Mouse (Mus musculus): Measurements from ENCODE around the gene Plekho1.
A peak's percentile ranks its signal among the peaks of the same experiment; 100 is the strongest.

The Plekho1 gene

DNA sequence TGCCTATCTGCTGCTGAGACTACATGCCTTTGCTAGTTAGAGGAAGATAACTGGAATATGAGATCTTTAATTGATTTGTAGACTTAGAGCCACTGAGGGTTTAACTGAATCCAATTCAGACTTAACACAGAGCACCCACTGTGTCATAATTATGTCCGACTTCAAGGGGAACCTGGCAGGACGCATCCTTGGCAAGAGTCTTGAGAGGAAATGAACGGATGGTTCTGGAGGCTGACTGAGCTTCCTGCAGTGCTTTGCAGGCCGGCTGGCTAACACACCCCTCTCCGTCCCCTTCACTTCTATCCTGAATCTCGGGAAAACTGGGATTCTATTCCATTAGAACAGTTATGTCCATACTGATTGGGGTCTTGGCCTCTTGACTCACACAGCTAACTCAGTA is 12.7 kb upstream of the Plekho1 start:
- DNase-seq (ENCODE audit: low spot score) = no peak

DNA sequence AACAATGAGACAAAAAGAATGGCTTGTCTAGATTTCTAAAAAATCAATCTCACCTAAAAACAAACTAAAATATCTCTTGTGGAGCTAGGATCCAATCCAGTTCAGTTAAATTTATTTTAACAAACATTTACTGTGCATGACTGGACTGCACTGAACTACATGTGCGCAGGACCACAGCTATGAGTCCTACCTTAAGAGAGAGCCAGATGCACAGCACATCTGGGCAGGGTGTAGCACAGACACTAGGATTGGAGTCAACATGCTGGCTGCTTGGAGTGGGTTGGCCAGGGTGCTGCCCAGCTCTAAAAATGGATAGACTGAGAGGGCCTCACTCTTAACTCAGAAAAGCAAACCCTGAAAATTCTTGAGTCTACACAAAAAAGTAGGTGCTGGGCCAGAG is 5.8 kb upstream of the Plekho1 start:
- DNase-seq (ENCODE audit: low spot score) = no peak

DNA sequence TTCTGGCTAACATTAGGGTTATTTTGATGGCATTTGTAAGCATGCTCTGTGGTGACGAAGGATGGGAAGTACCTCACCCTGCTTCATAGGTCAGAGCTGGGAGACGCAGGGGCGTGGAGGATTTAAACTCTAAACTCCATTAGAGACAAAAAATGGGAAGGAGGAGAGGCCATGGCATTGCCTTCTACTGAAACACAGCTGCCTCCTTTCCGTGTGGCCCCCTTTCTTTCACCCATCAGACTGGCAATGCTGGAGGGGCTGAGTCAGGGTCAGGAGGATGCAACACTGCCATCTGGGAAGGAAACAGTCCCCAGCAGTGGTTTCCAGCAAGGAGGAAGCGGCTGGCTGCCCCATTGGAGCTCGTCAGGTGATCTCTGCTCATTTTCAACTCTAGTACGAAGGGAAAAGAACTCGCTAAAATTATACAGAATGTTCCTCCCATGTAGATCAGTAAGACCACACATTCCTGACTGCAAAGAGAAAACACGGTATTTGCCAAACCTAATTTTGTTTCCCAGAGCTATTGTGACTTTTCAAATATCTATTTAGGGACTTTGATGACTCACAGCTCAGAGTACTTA is 5.2 kb upstream of the Plekho1 start:
- DNase-seq (ENCODE audit: low spot score) = no peak

DNA sequence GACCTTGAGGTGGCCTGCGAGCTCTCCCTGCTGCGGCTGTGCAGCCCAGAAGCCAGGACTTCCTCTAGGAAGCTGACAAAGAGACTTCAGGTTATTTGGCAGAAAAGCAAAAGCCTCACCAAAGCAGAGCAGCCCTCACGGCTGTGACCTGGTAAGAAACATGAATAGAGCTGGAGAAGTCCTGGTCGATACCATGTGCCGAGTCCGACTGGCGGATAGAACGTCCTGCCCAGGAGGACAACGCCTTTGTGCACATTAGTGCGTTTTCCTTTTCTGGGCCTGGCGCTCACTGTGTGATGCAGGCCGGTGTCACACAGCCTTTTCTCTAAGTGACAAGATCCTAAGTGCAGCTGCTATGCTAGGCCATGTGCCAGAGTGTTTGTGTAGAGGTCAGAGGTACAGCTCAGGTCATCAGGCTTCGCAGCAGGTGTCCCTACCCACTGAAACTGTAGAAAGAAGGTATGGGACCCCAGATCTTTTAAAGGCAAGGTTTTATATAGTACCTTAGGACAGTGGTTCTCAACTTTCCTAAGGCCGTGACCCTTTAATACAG is 4.4 kb upstream of the Plekho1 start:
- no peak for DNase-seq (ENCODE audit: low spot score)

DNA sequence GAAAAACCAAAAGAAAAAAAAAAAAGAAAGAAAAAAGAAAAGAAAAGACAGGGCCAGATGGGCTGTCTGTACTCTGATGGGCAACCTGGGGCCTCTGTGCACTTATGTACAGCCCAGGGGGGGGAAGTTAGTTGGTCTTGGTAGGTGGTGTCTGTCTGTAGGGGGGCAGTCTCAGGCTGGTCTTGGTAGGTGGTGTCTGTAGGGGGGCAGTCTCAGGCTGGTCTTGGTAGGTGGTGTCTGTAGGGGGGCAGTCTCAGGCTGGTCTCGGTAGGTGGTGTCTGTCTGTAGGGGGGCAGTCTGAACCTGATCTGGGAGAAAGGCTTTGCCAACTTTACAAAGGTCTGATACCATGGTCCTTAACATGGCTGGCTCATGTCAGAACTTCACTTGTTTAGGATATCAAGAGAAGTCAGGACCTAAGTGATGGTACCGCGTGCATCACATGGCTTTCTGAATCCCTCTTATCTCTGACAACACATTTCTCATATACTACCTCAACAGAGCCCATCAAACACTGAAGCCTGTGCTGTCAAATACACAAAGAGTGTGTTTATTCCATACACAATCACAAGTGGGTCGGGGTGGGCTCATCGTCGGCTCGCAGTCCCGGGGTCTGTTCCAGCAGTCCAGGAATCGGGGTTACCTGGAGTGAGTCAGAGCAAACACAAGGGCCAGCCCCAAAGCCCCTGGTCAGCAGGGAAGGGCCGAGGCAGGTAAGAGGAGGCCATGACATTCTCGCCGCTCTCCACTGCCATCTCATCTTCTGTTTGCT is 3.7 kb upstream of the Plekho1 start:
- DNase-seq (ENCODE audit: low spot score) = no peak

DNA sequence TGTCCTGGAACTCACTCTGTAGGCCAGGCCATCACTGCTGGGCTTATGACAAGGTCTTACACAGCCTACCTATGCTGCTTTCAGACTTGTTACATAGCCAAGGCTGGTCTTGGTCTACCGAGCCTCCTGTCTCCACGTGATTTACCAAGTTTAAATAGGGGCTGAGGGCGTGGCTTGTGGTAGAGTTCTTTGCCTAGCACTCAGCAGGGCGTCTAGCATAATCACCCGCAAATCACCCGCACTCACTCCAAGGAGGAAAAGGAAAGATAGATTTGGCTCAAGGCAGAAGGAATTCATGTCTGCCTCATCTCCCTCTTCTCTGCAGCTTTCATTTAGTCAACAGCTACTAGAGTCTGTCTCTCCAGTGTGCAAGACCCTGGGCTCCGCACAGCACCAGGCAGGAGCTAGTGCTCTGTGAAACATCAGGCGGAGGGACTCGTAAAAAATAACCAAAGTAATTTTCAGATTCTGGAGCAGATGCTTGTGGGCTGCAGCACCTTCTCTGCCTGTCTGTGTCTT is 1.5 kb upstream of the Plekho1 start:
- no peak for DNase-seq (ENCODE audit: low spot score)

DNA sequence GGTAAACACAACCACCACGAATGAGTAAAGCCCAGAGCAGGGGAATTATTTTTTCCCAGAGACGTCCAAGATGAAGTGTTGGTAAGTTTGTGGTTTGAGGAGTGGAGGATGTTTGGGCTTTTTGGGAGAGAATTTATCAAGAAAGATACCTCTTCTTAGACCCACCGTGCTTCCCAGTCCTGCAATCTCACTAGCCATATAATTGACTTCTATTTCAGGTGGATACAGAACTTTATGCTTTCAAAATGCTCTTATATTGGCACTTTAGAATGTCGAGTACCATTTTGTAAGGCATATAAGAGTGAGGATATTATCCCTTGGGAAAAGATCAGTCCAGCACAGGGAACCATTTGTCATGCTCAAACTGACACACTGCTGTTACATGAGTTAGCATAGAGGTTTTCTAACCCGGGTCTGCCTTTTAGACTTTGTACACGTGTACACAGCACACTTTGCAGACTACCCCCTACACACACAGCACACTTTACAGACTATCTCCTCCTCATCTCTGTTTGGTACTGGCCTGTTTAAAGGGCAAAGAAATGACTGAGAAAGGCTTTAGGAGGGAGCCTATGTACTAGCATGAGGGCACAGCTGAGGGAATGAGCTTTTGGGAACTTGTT is 761 bp upstream of the Plekho1 start:
- DNase-seq (ENCODE audit: low spot score) = no peak

DNA sequence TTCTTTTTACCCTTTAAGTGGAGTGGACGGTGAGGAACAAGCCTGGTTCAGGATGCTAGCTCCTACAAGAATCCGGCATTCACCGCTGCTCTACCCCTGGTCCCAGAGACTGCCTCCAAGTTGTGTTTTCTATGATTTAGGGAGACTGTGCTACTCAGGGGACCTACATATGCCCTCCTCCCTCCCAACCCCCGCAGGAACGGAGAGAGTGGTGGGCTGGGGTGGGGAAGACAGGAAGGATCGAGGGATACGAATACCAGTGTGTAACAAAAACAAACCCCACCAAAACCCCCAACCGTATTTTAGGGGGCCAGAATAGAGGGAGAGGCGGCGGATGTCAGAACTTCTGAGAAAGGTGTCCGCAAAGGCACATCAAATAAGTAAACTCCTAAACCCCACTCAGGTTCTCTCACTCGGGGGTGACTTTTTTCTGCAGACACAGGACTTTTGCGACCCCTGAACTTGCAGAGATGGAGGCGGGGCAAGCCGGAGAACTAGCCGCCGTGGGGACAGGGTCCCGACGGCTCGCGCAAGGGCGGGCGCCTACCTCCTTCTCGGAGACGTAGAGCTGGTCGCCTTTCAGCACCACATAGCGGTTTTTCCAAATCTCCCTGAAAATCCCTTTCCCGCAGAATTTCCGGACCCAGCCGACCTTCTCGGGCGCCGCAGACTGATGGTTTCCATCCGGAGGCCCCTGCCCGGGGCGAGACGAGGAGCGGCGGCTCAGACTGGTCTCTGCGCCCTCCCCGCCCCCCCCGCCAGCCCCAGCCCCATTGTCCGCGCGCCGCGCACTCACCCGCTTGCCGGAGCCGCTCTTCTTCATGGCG is 613 bp downstream of the Plekho1 start:
- peak; percentile 30 for DNase-seq (ENCODE audit: low spot score)

DNA sequence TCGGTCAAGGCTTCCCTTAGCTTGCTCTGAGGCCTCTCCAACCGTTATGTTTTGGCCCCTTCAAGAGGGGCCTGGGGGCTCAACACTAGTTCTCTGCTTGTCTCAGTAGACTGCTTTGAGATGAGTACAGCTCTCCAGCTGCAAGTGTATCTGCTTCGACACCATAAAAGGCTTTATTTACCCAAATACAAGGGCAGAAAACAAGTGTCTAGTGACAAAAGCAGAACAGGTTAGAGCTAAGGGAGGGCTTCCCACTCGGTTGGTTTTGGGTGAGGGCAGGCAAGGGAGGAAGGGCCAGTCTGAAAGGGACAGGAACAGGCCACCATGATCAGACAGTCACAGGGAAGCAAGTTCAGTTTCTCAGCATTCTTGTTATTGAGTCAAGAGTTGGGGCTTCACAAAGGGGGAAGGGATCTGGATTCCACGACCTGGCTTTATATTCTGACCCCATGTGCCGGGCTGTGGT is 1.4 kb downstream of the Plekho1 start:
- no peak for DNase-seq (ENCODE audit: low spot score)

DNA sequence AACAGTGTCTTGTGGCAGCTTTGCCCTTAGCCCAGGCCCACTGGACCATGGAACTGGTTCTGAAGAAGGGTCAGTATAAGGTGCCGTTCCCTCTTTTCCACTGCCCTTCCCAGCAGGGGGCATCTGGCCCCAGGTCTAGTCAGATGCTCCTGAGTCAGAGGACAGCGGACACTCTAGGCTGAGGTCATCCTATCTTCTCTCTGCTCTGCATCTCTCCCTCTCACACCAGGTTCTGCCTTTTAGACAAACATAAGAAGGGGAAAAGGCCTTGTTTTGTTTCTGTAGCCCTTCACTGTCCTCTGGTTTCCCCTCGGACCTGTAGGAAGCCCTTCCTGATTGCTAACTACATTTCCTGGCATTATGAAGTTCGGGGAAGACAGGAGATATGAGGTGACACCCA is 1.9 kb downstream of the Plekho1 start:
- DNase-seq (ENCODE audit: low spot score) = no peak

DNA sequence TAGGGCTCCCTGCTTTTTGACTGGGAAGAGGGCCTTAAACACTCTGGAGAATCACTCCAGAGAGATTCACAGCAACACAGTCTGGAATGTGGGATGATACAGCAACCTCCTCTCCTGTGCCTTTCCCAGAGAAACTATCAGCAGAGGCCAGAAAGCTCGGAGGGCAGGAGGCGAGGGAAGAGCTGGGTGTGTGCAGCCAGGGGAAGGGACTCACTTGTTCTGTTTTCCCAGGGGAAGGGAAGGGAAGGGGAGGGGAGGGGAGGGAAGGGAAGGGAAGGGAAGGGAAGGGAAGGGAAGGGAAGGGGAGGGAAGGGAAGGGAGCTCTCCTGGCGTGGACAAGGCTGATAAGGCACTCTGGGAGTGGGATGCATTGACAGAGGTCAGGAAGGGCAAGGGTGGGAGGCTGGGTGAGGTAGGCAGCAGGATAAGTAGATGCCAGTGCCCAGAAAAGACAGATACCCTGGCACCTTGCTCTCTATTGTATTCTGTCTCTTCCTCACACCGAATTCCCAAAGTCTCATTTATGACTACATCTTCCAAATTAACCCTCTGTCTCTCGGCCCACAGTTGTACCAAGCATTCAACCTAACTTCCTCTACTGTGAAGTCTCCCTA is 2.7 kb downstream of the Plekho1 start:
- no peak for DNase-seq (ENCODE audit: low spot score)

DNA sequence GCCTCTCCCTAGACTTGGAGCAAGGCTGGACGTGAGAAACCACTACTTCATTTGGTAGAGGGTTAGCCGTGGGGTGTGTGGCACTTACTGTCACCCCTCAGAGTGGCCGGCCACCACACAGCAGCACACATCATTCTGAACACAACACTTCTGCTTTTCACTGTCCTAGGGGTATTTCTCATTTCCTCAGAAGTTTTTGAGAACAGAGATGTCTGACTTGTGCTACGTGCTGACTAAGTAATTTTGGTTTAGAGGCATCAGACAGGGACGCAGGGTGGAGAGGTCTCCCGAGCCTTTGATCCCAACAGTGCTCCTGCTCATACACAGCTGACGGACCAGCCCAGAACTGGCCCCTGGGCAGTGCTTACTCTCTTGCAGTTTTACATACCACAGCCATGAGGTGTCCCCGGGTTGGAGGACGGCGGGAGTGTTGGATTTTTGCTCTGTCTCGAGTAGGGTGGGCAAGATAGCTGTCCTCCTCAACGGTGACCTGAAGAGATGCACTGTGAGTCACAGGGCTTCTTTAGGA is 5.3 kb downstream of the Plekho1 start:
- DNase-seq (ENCODE audit: low spot score) = no peak

DNA sequence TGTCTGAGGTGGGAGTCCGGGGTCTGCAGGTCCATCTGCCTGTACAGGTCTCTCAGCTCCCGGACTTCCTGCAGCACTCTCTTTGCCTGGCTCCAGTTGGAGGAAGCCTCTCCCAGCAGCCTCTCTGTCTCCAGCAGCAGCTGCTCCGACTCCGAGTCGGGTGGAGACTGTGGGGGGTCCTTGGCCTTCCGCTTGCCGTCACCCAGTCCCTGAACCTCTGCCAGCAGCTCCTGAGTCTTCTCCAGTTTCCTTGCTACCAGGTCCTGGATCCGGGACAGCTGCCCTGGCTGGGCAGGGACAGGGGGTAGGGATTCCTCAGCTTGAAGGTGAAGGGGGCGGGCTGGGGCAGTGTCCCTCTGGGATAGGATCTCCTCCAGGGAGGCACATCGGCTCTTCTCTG is 6.8 kb downstream of the Plekho1 start:
- no peak for DNase-seq (ENCODE audit: low spot score)

DNA sequence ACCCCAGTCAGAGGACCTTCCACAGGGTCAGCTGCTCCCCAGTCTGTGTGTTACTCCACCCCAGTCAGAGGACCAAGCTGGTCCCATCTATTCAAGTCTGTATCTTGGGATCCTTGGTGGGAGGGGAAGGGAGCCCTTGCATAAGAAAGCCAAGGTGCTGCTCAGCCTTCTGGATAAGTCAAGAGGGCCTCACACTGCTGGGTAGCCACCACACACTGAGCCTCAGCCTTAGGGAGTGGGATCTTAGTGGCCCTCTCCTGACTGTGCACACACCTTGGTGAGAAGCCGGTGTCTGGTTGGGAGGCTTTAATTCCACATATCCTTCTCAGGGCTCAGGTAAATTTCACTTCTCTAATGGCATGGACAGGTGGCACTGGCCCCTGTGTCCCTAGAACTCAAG is 7.7 kb downstream of the Plekho1 start:
- DNase-seq (ENCODE audit: low spot score) = no peak

DNA sequence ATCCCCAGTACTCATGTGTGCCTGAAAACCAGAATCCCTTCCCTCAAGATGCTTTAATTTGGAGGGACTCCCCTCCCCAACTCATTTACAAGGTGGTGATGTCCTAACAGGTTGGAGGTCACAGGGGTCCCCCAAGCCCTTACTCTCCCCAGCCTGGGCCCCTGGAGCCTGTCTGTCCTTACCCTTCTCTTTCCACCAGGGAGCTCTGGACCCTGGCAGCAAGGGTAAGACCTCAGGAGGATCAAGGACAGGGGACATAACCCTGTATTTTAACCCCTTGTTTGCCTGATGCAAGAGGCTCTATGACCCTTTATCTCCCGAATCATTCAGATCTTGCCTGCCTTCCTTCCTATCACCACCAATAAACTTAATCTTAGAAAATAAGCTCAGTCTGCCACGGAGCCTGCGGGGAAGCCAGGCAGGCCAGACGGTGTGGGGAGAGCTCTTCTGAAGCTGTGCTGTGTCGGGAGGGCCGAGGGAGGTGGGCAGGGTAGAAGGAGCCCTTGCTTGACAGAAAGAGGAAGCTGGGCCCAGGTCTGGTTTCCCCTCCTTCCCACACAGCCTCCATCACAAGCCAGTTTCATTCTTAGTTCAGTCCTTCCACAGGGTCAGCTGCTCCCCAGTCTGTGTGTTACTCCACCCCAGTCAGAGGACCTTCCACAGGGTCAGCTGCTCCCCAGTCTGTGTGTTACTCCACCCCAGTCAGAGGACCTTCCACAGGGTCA is 8.3 kb downstream of the Plekho1 start:
- no peak for DNase-seq (ENCODE audit: low spot score)

DNA sequence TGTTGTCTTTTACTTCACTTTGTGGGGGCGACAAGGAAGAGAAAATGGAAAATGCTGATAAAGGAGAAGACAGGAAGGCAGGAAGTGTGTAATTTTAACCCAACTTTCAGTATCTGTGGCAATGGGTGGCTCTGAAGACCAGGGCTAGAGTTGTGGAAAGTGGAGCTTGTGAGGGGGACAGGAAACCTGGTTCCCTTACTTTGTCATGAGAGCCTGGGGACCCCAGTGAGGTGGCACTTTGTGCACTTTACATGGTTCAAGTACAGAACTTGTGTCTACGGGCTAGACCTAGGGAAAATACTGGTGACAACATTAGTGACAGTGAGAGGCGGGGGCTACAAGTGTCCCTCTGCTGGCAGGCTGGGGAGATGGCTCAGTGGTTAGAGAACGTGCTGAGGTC is 8.8 kb downstream of the Plekho1 start:
- no peak for DNase-seq (ENCODE audit: low spot score)

DNA sequence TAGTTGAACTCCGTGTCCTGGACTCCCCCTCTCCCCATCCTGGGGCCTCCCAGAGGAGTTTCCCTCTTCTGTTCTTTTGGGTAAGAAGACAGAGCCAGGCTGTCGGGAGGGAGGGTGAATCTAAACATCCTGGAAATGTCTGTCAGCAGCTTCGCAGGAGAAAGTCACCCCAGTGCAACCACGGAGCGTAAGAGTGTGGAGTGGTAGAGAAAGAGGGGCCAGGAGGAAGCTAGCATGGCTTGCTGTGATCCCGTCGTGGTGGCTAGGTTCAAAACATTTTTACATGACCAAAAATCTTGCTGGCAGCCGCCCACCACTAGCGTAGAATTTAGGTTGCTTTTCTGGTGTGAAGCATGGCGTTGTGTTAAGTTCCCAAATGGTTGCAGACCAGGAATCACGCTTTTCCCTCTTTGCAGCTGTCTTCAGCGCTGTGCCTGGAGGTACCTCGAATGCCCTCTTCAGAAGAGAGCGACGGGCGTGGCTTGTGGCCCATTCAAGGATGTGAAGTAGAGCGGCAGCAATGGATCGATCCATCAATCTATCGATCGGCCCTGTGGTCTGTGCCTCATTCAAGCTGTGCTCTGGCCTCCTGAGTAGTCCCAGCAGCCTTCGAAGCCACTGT is 9.7 kb downstream of the Plekho1 start:
- no peak for DNase-seq (ENCODE audit: low spot score)

DNA sequence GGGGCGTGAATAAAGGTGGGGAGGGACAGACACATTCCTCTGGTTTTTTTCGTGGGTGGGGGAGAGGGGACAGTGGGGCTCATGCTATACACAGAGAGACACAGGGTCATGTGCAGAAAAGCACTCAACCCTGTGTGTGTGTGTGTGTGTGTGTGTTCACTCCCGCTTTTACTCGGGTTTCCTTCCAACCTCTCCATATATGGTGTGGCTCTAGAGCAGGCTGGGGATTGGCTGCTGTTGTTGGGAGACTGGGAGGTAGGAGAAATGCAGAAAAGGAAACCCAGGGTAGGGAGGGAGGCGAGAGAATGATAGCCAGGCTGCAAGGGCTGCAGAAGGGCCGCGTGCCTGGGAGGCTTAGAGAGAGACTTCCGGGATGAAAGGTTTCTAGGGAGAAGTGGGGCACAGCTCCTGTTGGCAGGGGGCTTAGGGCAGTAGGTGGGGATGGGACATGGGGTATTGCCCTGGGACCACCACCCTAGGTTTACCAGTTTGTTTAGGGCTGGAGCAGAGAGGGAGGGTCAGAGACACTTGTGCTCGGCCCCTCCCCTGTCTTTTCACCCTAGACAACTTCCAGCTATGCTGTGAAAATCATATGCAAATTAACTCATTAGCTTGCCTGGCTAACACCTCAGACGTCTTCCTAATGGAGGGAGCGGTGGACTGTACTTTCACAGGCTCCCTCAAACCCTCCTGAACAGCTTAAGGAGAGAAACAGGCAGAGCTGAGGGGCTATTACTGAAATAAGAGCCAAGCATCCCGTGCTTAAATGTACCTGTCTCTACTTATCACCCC is 10.4 kb downstream of the Plekho1 start:
- peak; percentile 39 for DNase-seq (ENCODE audit: low spot score)

DNA sequence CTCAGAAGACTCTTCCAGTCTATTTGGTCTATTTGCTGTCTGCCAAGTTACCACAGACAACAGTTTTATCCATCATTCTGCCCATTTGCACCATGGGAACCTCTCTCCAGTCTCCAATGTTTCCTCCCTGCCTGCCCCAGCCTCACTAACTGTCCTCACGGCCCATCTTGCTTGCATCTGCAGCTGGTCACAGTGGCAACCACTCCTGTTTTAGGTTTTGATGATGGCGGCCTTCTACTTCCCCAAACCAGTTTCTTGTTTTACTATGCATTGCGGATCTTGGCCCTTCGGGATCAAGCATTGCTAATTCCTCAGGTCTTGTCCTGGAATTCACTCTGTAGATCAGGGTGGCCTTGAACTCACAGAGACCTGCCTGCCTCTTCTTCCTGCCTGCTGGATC is 13.7 kb downstream of the Plekho1 start:
- DNase-seq (ENCODE audit: low spot score) = no peak

Data from urinary bladder, postnatal 25 days (tissue).